Mouse (Mus musculus): ENCODE measurements around the gene Zfp879.

GRCm38 (mm10) chr11:50814233-50814632 is 27.1 kb downstream of the Zfp879 start:
- TF ChIP-seq CTCF (IDR thresholded peaks at IDR 0.05; ENCODE audit: low read depth, low read length), result no peak
- TF ChIP-seq POLR2A (IDR thresholded peaks at IDR 0.05; ENCODE audit: extremely low read depth, insufficient read depth, low read length), result no peak

Data from liver, adult 2 months (tissue).